Mouse (Mus musculus) monocyte, adult 5-6 weeks (primary cell): ENCODE data around the gene Zfp941. TPM values are rescaled to one million over a fixed set of nuclear protein-coding genes. Genes with fewer than 3 reads are reported as not detected.
"Not testable (repeated sequence)": the region's sequence is repeated elsewhere in the genome, so short reads cannot be mapped to it uniquely, and the experiment has no call there.

Experiments used
- ATAC-seq: fragments of 153-309, 156-312 bp; replicated peaks from 2 replicates; pipeline ENCODE4 v1.8.0; 2017; ENCODE audit warnings: mild to moderate bottlenecking; ENCODE audit not compliant: low TSS enrichment, insufficient number of reproducible peaks, severe bottlenecking, poor library complexity, low FRiP score
- total RNA-seq: library from RNA; stranded (forward); fragments of 200-1000, 200-491, 200-594 nt; gene quantifications from 3 replicates; pipeline ENCODE4 v1.2.3, GENCODE M21; 2017

Gene Zfp941
- total RNA-seq, 1 experiment from 2014 or later = not detected

DNA sequence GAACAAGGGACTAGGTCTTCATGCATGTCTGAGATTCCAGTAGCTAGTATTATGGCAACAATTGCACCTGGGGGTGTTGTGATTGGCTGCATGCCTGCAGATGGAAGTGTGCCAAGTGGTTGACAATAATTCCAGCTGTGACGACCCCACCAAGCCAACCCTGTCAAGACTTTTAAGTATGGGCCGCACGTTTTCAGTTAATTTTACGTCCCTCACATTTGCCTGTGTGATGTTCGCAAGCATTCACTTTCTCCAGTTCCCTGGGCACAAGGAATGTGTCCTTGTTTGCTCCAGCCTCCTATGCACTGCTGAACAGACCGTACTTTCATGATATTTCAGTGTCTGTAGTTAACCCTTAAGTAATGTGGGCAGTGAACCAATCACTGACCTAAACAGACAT lies 19.3 kb downstream of the Zfp941 start:
- ATAC-seq = no peak

DNA sequence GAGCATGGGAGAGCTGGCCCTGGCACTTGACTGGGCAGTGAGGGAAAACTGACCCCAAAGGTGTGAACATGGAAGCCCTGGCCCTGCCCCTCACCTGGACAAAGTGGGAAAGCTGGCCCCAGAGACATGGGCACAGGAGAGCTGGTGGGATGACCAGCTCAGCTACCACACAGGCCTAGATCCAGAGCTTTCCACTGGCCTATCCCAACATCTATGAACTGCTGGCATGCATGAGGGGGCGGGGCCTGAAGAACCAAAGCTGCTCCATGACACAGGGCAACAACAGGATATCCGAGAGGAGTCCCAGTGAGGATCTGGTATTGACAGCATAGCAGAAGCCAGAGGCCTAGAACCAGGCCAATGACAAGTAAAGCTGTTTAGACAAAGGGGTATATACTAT lies 23.8 kb downstream of the Zfp941 start:
- no peak for ATAC-seq

DNA sequence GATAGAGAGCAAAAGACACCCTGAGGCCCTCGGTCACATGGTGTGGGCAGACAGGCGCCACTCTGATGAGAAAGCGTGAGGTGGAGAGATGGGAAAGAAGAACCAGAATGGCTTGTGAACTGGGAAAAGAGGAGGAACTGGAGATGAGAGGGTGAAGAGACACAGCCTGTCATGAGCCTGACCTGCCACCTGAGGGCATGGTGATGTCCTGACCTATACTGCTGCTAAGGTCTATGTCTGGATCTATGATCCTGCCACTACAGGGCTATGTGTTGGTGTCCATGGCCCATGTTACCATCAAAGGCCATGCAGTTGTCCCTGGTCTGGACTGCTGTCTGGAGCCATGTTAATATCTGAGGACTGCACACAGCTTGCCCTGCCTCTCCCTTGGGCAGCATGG lies 24.4 kb downstream of the Zfp941 start:
- no peak for ATAC-seq

DNA sequence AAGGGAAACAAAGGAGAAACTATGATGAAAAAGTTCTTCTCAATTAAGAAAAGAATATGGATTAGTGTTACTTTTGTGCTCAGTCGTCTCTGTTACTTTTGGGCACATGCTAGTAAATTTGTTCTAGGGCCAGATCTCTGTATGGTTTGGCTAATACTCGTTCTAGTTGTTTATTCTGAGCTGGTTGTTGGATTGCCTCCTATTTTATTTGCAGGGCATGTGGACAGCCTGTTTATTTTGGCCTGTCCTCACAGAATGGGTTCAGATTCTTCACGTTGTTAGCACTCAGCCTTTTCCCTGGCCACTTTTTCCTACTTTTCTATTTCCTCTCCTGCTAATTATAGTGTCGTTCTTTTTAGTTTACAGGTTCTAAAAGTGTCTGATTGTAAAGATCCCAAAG lies 28.4 kb downstream of the Zfp941 start:
- no peak for ATAC-seq

GRCm38 (mm10) chr7:140788053-140788435 lies 33.9 kb downstream of the Zfp941 start:
- ATAC-seq = no peak

DNA sequence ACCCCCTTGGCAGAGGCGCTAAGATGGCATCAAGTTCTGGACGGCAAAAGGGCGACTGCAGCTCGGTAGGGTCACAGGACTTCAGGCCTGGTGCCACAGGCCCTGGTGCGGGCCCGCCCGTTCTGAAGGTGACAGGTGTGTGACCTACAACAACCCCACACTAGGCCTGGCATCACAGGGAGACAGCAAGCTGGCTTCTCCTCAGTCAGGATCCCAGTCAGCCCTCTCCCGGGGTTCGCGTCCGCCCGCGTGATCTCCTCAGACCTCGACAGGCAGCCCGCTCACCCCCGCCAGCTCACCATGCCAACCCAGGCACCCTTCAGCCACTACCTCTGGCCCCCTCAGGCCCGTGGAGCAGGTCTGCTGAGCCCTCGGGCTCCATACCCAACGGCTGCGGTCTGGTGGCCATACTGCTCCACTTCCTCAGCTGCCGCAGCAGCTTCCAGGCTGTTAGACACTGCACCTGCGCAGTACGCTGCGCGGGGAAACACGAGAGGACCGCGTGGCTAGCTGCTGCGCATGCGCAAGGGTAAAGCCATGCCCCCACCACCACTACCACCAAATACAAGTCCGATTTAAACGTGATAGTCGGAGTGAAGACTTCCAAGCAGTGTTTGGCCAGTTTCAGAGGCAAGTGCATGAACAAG lies 34.4 kb downstream of the Zfp941 start, which contains the start of gene Syce1:
Syce1 (minus strand) TSS at position 447 of the 647 bp plus-strand sequence.
- no peak for ATAC-seq

DNA sequence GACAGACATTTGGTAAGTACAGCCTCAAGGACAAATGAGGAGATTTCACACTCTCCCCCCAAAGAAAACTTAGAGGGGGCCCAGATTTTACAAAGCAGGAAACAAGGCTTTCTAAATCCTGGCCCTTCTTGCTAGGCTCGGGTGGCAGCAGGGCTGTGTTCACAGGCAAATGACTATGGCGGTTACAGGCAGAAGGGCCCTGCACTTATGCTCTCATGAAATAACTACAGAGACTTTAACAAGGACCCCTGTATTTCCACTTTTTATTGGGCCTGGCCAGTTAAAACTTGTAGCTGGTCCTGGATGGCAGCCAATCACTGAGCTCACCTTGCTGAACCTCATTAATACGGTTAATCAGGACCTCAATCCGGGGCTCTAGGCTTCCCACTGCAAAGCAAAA lies 41.4 kb downstream of the Zfp941 start:
- ATAC-seq = no peak

DNA sequence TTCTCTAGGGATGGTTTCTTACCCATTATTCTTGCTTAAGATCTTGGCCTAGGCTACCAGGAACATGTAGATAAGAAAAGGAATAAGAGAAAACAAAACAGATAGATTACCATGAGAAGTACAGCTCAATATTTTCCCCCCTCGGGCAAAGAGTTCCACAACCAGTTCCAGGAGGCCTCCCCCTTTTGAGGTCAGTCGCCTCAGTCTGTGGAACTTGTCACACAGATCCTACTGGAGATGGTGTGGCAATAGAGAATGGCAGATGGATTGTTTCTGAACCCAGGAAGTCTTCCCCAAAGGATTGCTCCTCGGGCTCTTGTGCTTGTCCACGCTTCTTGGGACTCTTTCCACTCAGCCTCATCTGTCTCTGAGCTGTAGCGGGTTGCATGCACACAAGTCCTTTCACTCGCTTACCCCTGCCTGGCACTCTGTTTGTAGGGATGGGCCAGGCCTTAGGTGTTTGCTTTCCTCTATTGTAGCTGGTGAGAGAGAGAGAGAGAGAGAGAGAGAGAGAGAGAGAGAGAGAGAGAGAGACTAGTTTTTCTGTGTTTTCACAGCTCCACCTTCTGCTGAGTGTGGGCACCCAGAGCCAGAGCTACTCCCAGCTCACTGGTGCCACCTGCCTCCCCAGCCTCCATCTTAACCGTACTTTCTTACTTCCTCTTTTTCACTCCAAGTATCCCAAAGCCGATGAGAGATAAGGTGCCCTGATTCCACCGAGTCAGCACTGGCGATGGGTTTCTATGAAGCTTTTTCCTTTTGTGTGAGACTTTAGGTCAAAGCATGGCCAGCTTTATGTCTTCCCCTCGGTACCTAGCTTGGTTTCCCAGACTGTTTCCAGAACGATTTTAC lies 55.9 kb downstream of the Zfp941 start:
- no peak for ATAC-seq

DNA sequence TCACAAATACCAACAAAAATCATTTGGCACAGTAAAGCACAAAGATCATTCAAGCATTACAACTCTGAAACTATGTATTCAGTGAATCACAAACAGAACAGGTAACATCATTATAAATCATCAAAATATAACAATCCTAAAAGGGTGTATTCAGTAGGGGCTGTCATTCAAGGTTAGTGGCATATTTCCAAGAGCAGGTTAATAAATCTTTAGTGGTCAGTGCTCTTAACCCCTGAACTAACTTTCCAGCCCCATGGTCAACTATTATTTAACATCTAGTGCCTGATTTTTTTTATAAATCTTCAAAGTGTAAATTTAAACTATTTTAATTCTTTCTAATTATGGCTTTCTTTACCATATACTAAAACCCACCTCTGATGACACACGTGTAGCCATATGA lies 56.6 kb downstream of the Zfp941 start:
- not testable (repeated sequence) for ATAC-seq

DNA sequence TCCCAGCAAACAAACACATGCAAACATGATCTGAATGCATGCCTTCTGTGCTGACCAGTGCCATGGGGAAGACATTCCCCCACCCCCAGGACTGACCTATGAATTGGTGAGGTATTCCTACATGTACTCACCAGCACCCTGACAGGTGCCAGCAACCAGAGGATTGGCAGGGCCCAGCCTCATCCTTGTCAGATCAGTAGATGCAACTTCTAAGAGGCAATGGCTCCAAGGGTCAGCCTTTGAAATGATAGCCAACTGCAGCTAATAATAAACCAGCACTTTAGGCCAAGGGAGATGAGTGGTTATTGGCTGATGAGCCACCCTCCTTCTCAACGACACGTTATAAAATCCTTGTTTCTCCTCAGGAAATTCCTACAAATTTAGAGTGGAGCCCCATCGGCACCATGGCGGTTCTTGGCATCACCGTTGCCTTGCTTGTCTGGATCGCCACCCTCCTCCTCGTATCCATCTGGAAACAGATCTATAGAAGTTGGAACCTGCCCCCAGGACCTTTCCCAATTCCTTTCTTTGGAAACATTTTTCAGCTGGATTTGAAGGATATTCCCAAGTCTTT lies 58.4 kb downstream of the Zfp941 start, which contains the start of gene Cyp2e1:
Cyp2e1 (plus strand) TSS at position 293 of the 574 bp plus-strand sequence.
- no peak for ATAC-seq

GRCm38 (mm10) chr7:140760647-140761046 lies 61.3 kb downstream of the Zfp941 start:
- no peak for ATAC-seq

Other genes with a start within 250 kb of the Zfp941 start
- gene Olfr46, start 220.9 kb downstream of the Zfp941 start, total RNA-seq = 0.10 to 0.19 TPM in 2 of 3 replicates, not detected in the other
- not detected in 3 replicates for gene Olfr61, start 193.2 kb downstream of the Zfp941 start, total RNA-seq
- not detected in 3 replicates for gene Olfr53, start 175.7 kb downstream of the Zfp941 start, total RNA-seq
- gene Olfr539, start 162.2 kb downstream of the Zfp941 start, total RNA-seq = 0.11 TPM in 1 of 3 replicates, not detected in the others
- not detected in 3 replicates for gene Olfr45, start 140.2 kb downstream of the Zfp941 start, total RNA-seq
- not detected in 3 replicates for gene Olfr541, start 124.9 kb downstream of the Zfp941 start, total RNA-seq
- gene Cyp2e1, start 58.4 kb downstream of the Zfp941 start, total RNA-seq = not detected in 3 replicates
- not detected in 3 replicates for gene Syce1, start 34.3 kb downstream of the Zfp941 start, total RNA-seq
- not detected in 3 replicates for gene Urah, start 12.8 kb upstream of the Zfp941 start, total RNA-seq
- not detected in 3 replicates for gene Scgb1c1, start 23.4 kb upstream of the Zfp941 start, total RNA-seq
- gene Odf3, start 25.6 kb upstream of the Zfp941 start, total RNA-seq = not detected in 3 replicates
- 0.58 to 9.3 TPM in 2 of 3 replicates, not detected in the other for gene Gm45785, start 34.2 kb upstream of the Zfp941 start, total RNA-seq
- 62.6 to 73.7 TPM (median 72.9 TPM) in 3 replicates for gene Ric8a, start 34.8 kb upstream of the Zfp941 start, total RNA-seq
- gene Bet1l, start 35.4 kb upstream of the Zfp941 start, total RNA-seq = 21.5 to 28.2 TPM (median 25.0 TPM) in 3 replicates
- gene Psmd13, start 59.8 kb upstream of the Zfp941 start, total RNA-seq = 119 to 165 TPM (median 132 TPM) in 3 replicates
- gene Sirt3, start 60.1 kb upstream of the Zfp941 start, total RNA-seq = 8.0 to 12.6 TPM (median 12.2 TPM) in 3 replicates
- not detected in 3 replicates for gene Cox8b, start 78.3 kb upstream of the Zfp941 start, total RNA-seq
- gene Nlrp6, start 98.7 kb upstream of the Zfp941 start, total RNA-seq = 0.10 TPM in 1 of 3 replicates, not detected in the others
- gene Pgghg, start 119.2 kb upstream of the Zfp941 start, total RNA-seq = 10.6 to 14.2 TPM (median 13.8 TPM) in 3 replicates
- gene Ifitm5, start 128.1 kb upstream of the Zfp941 start, total RNA-seq = 2.4 TPM in 1 of 3 replicates, not detected in the others
- not detected in 3 replicates for gene Gm45717, start 133.8 kb upstream of the Zfp941 start, total RNA-seq
- 203 to 367 TPM (median 305 TPM) in 3 replicates for gene Ifitm2, start 133.8 kb upstream of the Zfp941 start, total RNA-seq
- 38.2 to 83.6 TPM (median 70.9 TPM) in 3 replicates for gene Ifitm1, start 145.0 kb upstream of the Zfp941 start, total RNA-seq
- gene Ifitm3, start 188.6 kb upstream of the Zfp941 start, total RNA-seq = 384 to 854 TPM (median 711 TPM) in 3 replicates
- 268 to 573 TPM (median 450 TPM) in 3 replicates for gene Ifitm6, start 195.7 kb upstream of the Zfp941 start, total RNA-seq
- not detected in 3 replicates for gene Gm17387, start 207.0 kb upstream of the Zfp941 start, total RNA-seq
- gene B4galnt4, start 238.9 kb upstream of the Zfp941 start, total RNA-seq = 0.10 TPM in 1 of 3 replicates, not detected in the others